Mouse (Mus musculus) kidney, postnatal 14 days (tissue): ENCODE data around the gene Plxdc1.

Source experiments
- DNase-seq: peaks from one replicate; pipeline ENCODE4 v3.0.0; 2022; ENCODE audit warnings: mixed read lengths

The Plxdc1 gene

DNA sequence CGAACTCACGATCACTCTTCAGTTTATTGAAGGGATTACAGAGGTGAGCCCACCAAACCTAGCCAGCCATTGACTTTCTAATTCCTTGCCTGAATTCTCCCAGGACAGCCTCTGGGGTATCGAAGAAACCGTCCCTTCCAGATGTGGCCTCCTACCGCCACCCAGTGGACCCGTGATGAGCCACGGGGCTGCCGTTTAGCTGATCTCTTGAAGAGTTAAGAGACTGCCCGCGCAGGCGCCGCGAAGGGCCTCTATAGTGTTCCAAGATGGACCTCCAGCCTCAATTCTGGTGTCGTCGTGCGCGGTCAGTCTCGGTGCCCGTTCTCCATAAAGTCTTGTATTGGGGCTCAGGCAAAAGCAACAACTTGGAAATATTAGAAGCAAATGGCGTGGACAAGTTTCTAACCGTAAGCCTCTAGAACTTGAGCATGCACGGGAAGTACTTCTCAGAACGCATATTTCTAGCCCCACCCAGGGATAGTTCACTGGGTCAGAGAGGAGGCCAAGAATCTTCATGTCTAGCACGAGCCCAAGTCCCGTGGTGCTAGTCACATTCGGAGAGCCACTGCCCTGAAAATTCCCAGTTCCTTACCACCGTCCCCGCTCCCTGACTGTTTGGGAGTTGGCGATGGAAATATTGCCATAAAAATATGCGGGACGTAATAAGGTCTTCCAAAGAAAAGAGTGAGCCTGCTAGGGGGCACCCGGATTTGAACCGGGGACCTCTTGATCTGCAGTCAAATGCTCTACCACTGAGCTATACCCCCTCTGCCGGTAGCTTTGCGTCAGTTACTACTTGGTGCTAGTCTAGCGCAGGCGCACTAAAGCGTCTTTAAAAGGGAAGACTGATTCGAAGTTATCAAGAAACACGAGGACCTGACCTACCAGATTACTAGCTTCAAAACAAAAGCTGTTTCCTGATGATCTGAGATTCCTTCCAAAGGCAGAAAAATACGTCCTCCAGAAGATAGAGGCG is 1.6 kb upstream of the Plxdc1 start:
- peak; percentile 95 for DNase-seq

DNA sequence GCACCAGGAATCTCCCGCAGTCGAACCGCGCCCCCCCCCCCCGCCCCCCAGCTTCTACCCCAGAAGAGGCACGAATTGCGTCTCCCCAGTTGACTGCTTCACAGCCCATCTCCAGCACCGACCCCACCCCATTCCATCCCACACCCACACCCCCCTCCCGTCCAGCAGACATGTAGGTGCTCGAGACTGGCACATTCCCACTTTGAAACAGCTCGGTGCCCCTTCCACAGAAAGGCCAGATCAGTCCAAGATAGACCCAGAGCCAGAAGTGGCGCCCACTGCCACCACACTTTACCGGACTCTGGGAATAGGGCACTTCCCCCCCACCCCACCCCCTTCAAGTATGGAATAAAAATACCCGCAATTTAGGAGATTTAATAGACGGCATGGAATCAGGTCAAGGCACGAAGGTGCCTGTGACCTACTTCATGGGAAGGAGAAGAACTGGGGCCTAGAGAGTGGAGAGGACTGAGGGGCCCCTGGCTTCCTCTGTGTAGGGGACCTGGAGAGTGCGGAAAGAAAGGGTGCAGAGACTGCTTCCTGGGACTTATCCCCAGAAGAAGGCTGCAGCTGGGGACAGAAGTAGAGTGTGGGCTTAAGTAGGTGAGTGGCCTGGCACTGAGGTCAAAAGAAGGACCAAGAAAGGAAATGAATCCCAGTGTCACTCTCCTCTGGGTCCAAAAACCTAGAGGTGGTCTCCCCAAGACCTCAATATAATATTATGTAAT is 658 bp upstream of the Plxdc1 start:
- no peak for DNase-seq

DNA sequence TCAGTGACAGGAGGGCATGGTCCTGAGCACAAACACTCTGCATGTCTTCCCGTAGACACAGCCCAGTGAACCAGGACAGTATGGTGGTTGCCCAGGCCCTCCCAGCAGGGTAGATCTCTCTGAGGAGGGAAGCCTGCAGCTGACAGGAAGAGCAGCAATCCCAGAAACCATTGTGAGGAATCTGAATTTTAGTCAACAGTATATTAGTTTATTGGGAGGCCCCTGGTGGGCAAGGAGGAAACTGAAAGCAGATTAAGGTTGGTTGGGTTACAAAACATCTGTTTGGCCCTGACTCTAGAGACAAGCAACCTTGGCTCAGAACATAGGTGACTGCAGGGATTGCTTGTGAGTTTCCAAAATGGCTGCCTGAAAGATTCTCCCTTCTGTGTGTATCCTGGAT is 2.3 kb downstream of the Plxdc1 start:
- DNase-seq = no peak

DNA sequence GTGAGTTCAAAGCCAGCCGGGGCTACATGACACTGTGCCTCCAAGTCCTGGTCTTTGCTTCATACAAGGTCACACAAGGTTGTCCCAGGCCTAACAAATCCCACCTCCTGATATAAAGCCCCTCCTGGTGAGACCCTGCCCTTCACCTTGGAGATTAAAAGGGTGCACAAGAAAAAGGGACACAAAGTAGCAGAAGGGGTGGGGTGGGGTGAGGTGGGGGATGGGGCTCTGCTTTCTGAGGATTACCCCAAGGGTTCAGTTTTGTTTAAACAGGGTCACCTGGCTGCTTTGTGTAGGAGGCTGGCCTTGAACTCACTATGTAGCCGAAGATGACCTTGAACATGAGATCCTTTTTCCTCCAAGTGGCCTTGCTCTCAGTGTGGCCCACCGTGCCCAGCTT is 2.7 kb downstream of the Plxdc1 start:
- DNase-seq = no peak

DNA sequence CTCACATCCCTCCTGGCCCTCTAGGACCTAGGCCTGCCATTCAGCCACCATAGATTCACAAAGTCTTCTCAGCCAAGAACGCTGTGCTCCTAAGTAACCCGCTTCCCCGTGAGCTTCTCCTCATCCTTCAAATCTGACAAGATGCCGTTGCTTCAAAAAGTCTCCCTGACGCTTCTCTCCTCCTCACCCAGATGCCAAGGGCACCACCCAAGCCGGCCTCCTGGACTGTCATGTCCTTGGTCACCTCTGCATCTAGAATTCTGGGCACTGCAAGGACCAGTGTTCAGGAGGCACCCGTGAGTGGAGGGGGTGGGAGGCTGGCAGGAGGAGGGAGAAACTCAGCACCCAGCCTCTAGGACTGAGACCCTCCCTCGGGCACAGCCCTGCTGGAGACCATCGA is 3.5 kb downstream of the Plxdc1 start:
- no peak for DNase-seq

DNA sequence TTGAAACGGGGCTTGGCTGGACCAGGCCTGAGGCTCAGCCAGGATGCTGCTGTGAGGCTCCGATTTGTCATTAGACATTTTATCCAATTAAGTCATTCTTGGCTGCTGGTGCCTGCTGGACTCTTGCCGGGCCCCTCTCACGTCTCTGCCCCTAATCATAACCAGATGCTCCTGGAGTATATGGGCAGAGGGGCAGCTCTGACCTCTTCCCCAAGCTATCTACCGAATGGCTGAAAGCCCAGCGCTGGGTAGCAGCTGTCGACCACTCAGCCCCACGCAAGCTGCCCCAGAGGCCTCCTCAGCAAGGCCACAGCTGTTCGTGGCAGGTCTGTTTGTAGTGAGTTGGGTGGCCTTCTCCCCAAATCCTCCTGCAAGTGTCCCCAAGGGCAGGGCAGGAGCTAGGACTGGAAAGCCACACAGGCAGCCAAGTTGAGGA is 5.7 kb downstream of the Plxdc1 start:
- DNase-seq = no peak

DNA sequence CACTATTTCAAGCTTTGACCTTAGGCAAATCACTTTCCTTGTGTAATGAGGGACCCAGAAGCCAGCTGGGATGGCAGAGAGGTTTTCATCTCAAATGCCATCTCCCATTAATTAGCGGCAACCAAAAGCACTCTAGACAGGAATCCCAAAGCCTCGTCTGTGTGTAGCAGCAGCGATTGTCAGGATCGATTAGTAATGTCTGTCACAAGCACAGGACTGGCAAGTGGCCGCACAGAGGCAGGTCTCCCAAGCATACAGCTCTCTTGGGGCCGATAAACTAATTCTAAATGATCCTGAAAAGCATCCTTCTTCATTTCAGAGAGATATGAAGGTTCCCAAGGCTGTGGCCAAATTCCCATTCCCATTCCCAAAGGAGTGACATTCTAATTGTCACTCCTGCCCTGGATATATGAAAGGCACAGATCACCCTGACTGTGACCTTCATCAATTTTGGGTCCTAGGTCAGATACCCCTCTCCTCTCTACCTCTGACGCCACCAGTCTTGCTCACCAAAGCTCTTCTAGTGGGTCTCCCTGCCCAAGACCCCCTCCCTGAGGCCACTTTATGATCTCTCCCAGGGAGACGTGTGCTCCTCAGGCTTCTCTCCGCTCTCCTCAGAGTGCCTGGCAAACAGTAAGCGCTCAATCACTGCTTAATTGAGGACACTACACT is 6.3 kb downstream of the Plxdc1 start:
- no peak for DNase-seq

DNA sequence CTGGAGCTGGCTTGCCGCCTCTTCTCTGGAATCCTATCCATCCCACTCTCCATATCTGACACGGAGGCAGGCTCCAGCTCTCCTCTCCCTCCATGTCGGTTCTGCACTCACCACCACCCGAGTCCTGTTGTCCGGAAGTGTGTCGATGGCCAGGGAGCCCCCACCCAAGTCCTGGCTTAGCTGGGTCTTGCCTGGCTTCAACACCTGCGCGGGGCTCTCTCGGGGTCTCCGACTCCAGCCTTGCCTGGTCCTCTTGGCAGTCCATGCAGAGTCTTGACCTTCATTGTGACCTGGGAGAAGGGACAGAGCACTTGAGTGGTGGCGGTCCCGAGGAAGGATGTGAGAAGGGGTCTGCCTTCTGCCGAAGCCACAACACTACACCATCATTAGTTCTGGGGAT is 7.9 kb downstream of the Plxdc1 start:
- no peak for DNase-seq

DNA sequence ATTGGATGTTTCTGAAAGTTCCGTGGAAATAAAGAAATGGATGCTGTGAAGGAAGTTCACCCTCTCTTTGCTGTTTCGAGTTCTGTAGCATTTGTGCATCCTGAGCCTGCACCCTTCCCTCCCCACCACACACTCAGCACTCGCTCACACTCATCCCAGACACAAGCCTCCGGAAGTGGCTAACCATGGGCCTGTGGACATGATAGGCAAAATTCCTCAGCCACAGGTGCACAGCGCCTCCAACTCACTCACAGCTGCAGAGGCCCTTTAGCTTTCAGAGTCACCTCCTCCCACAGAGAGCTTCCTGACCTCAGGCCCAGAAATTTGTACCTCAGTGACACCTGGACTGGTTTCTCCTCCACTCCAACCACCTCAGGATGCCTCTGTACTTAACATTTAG is 8.4 kb downstream of the Plxdc1 start:
- DNase-seq = no peak

DNA sequence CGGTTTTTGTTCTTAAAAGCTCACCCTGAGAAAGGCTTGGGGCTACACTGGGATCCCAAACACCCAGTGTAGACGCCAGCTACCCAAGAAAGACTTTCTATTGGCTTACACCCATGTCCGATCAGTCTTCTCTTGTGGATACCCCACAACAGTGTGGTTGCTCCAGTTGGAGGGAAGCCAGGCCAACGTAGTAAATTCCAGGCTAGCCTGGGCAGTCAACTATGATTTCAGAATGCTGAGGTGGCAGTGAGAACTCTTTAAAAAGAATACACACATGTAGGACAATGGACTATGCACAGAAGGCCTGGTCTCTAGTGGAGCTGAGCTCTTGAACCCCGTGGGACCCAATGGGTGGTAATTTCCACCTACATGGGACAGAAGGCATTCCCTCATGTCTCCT is 11.5 kb downstream of the Plxdc1 start:
- DNase-seq = peak; percentile 40

DNA sequence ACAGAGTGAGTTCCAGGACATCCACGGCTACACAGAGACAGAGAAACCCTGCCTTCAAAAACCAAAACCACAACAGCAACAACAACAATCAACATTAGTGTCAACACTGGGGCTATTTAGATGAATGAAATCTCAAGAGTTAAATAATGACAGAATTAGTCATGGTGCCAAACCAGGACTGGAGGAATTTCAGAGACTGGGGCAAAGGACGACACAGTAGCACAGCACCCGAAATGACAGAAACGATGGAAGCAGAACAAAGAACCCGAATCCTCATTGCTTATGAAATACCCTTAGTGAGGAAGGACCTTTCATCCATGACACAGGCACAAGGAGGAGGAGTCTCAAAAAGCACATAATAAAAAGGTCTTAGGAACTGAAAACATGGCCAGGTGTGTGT is 12.1 kb downstream of the Plxdc1 start:
- DNase-seq = no peak

DNA sequence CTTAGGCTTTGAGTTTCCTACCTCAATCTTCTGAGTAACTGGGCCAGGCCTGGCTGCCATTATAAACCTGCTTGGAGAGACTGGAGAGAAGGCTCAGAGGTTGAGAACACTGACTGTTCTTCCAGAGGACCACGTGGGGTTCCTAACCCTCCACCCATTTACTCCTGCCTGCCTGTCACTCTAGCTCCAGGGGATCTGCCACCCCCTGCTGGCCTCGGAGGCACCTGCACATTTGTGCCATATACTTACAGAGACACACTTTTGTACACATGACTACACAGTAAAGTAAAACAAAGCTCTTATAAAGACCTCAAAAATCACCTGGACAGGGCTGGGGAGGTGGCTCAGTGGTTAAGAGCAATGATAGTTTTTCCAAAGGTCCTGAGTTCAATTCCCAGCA is 13.8 kb downstream of the Plxdc1 start:
- no peak for DNase-seq

DNA sequence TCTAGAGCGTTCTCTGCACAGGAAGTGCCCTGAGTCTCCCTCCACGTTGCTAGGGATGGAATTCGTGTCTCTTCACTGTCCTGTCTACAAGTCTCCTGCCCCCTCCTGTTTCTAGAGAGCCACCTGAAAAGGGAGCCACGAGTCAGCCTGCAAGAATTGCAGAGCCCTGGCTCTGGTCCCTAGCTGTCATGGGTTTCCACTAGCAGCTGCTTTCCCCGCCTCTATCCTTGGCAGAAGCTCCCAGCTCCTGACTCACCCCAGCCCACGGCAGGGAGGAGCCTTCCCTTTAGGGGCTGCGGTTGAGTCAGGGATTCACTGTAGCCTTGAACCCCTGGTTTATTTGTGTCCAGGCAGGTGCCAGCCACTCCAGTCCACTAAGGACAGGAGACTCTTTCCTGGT is 15.0 kb downstream of the Plxdc1 start:
- DNase-seq = no peak

DNA sequence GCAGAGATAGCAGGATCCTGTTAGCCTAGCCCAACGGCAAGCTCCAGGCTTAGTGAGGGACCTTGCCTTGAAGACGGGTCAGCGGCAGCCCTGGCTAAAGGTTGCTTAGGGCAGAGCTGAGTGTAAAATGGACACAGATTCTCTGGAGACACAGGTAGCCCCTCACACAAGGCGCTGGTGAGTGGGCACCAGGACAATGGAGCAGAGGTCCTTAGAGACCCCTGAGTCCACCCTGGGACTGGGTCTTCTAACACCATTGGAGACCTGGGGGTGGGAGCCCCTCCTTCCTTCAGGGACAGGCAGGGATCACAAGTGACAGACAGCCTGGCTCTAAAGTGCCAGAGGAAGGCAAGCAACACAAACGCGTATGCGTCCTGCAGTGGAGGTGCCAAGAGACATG is 15.5 kb downstream of the Plxdc1 start:
- DNase-seq = no peak

DNA sequence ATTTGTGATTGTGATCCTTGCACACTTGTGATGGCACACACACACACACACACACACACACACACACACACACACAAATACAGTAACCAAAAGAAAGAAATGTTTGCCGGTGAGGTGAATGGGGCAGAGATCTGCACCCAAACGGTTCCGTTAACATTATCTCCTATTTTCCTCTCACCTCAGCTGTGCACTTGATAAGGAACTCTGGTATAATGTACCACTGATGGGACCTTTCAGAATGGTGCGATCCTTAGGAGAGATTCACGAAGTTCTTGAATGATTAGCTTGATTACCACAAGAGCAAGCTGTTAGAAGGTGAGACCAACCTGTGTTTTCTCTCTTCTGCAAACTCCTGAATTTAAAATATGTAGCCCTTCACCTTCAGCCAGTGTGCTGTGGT is 17.9 kb downstream of the Plxdc1 start:
- no peak for DNase-seq

DNA sequence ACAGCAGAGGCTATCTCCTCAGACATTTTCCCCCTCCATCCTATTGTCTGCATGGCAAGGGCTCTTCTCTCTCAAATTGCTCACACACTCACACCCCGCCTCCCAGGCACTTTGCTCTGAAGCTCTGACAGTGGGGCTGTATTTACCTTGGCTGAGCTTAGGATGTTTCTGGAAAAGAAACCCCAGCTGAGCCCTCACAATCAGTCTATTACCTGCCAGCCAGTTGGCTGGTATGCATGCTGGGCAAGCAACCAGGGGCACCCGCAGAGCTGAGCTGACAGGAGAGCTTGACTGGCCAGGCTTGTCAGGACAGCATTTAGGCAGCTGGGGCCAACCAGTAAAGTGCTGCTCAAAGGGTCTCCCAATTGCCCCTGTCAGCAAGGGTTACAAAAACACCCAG is 19.1 kb downstream of the Plxdc1 start:
- peak; percentile 30 for DNase-seq

DNA sequence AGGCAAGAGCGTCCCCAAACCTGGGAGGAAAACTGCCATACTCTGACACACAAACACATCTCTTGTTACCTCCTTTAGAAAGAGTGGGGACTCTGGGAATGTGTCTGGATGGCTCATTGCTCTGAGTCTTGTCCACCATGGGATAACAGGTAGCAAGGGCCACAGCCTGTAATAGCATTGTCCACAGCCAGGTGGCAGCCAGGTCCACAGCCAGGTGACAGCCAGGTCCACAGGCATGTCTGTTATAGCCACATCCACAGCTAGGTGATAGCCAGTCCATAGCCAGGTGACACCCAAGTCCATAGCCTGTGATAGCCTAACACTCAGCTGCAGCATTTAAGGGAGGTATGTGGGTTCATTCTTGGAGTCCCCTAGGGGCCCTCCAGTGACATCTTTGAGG is 25.3 kb downstream of the Plxdc1 start:
- peak; percentile 52 for DNase-seq

DNA sequence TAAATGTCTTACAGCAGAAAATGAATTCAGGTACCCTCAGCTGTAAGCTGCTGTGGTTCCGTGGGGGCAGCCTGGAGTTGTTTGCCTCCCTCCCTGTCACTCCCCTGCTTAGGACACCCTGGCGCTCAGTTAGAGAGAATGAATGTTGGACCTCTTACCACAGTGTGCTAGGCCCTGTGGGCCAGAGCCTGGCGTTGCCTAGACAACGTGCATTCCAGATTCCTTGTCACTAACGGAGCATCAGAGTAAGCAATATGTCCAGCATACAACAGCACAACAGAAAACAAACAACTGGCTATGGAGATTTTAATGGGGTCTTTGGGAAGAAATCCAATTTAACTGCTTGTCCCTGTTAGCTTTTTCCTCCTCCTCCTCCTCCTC is 27.0 kb downstream of the Plxdc1 start:
- DNase-seq = peak; percentile 23

DNA sequence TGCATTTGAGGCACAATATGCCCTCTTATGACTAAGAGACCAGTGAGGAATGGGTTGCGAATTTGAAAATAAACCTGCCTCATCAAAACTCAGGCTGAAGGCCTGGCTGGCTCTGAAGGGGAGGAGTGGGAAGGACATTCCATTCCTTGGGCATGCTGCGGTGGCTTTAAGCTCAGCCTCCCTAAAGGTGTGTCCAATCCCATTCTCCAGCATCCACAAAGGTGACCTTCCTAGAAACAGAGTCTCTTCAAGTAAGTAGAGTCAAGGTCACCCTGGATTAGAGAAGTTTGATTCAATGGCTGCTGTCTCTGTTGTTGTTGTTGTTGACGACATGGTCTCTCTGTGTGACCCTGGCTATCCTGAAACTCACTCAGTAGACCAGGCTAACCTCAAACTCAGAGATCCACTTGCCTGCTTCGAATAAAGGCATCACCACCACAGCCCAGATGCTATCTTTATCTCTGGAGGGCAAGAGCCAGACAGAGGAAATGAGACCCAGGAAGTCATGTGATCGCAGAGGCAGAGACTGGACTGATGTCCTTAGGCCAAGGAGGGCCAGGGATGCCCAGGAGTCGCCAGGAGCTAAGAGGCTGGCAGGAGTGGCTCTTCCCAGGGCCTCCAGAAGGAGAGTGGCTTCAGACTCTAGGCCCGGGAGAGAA is 27.5 kb downstream of the Plxdc1 start:
- no peak for DNase-seq

DNA sequence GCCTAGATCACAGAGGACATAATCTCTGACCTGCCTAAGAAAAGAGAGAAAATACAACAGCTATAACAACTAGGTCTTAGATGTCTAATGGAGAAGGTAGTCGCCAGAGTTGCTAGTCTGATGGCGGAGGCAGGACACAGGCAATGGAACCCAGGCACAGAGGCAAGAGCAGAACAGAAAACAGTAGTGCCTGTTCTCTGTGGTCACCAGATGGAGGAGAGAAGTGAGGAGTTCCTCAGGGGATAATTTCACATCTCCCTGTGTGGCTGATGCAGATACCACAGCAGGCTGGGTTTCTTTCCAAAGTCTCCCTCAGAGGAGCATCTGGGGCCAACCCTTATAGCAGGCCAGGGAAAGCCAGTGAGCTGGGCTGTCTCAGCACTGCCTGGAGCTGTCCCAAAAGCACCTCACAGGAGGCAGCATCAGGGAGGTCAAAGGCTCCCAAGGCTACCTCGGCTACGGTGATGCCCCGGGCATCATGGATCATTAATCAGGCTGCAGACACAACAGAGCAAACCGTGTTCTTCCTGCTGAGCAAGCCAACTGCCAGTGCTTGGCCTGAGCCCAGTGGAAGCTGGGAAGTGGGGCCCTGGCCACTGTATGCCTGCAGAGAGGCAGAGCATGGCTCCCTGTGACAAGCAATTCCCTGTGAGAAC is 29.2 kb downstream of the Plxdc1 start:
- DNase-seq = peak; percentile 86

DNA sequence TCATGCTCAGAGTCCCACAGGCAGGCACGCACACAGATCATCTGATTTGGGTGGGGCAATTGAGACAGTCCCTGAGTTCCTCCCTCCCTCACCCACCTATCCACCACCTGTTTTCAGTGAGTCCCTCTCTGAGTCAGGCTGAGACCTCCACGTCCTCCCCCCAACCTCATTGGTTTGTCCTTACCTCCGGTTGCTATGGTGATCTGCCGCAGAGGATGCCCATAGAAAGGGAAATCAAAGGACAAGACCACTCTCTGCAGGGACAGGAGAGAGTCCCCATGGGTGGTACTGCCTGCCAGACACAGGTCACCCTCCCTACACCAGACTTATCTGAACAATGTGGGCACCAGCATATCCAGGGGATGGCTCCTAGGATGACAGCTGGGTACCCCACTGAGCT is 30.3 kb downstream of the Plxdc1 start:
- no peak for DNase-seq

DNA sequence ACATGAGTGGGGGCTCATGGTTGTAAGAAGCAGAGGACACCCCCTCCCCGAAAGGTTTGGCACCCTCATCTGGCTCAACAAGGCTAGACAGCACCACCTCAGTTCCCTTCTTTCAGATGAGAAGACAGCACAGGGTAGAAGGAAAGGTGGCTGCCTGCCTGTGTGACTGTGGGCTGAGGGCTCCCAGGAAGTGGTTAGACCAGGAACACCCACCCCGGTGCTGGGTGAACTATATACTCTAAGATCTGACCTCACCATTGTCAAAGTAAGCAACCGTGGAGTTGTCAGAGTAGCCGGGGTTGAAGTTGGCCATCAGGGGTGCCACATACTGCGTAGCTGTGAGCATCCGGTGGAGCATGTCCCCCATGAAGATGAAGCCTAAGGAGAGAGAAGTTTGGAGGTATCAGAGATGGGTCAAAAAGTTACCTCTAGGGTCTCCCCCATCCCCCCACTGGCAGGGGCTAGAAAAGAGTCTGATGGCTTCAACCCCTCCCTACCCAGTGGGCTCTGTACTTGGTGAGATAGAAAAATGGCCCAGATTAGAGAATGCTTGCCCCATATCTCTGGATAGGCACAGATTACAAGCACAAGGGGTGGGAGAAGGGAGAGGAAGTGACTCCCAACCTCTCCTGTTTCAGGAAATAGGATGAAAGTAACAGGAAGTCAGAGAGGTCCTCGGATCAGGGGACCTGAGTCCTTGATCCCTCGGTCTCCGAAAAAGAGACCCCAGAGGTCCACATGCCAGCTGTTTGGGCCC is 30.9 kb downstream of the Plxdc1 start:
- DNase-seq = no peak
